Mouse (Mus musculus) ES-Bruce4 (cell line): Measurements from ENCODE around the gene Terf2. TPM values are rescaled to one million over a fixed set of nuclear protein-coding genes. Genes with fewer than 3 reads are reported as not detected.

ENCODE experiments used
- H3K27ac ChIP-seq: 2 replicates; pipeline ENCODE4 v1.5.1; 2012; ENCODE audit warnings: low read length, inconsistent platforms; ENCODE audit not compliant: insufficient read depth
- H3K27me3 ChIP-seq: 2 replicates; pipeline ENCODE4 v1.6.1; 2012; ENCODE audit warnings: mild to moderate bottlenecking, low read length, inconsistent platforms; ENCODE audit not compliant: control insufficient read depth, poor library complexity, insufficient read depth, severe bottlenecking
- H3K36me3 ChIP-seq: 2 replicates; pipeline ENCODE4 v1.6.1; 2012; ENCODE audit warnings: inconsistent platforms, mild to moderate bottlenecking, low read length, moderate library complexity; ENCODE audit not compliant: control insufficient read depth, poor library complexity, insufficient read depth, severe bottlenecking
- H3K4me1 ChIP-seq: one replicate; pipeline ENCODE4 v1.8.1; 2011; ENCODE audit warnings: low read length; ENCODE audit not compliant: control insufficient read depth, insufficient read depth
- H3K4me3 ChIP-seq: 2 replicates; pipeline ENCODE4 v1.5.1; 2011; ENCODE audit warnings: low read depth, mild to moderate bottlenecking, low read length
- H3K9ac ChIP-seq: 2 replicates; pipeline ENCODE4 v1.6.1; 2012; ENCODE audit warnings: low read depth, mild to moderate bottlenecking, inconsistent platforms; ENCODE audit not compliant: poor library complexity, severe bottlenecking
- H3K9me3 ChIP-seq: replicated peaks from 2 replicates; pipeline ENCODE4 v1.6.1; 2012; ENCODE audit warnings: mild to moderate bottlenecking, low read length, inconsistent platforms; ENCODE audit not compliant: control insufficient read depth, poor library complexity, insufficient read depth, severe bottlenecking
- CTCF ChIP-seq: IDR thresholded peaks from one replicate; pipeline ENCODE4 v1.8.1; 2011; ENCODE audit warnings: low read depth, low read length
- EP300 ChIP-seq: IDR thresholded peaks from 2 replicates; pipeline ENCODE4 v1.6.1; 2011; ENCODE audit warnings: low read depth, low read length; ENCODE audit not compliant: insufficient read depth
- POLR2A ChIP-seq: IDR thresholded peaks from one replicate; pipeline ENCODE4 v1.8.1; 2011; ENCODE audit warnings: low read length; ENCODE audit not compliant: insufficient read depth
- polyA plus RNA-seq: library from polyadenylated mRNA; stranded (reverse); fragments of >200 nt; gene quantifications from 2 replicates; pipeline ENCODE4 v1.2.4, GENCODE M21; 2011; ENCODE audit warnings: low read depth; ENCODE audit not compliant: missing spikeins, insufficient read depth, insufficient read length

Gene Terf2
- polyA plus RNA-seq, 1 experiment = 48.6 TPM

- TF ChIP-seq EP300 (0 out of 2 replicates have a peak, but pooled peaks have one; percentile 19), CTCF (peak; percentile 61), POLR2A (no peak)
- H3K27me3 ChIP-seq = no peaks in the 10 kb centered on the region
- H3K4me3 ChIP-seq = no peak overlapping the region
- no peak overlapping the region for H3K27ac ChIP-seq
- H3K9me3 ChIP-seq = no peaks in the 10 kb centered on the region
- peaks cover 8% of the 10 kb centered on the region for H3K4me1 ChIP-seq
- H3K9ac ChIP-seq = no peak overlapping the region
- H3K36me3 ChIP-seq = no peaks in the 10 kb centered on the region
Measured at GRCm38 (mm10) chr8:107116023-107116422, 19.7 kb upstream of the Terf2 start.

DNA sequence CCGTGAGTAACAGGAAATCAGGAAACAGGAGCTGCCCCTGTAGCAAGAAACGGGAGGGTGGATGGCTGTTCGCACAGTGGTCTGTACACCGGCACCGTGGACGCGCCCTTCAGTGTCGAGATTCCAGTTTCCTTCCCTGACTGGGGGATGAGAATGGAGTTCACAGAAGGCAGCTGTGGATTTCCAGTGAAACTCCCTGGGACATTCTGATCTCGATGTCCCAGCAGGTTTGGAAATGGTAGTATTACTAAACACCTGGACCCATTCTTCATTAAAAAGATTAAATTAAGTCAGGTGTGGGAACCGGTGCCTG, 18.6 kb upstream of the Terf2 start:
- H3K27me3 ChIP-seq = no peaks in the 10 kb centered on the region
- H3K27ac ChIP-seq = no peak overlapping the region
- H3K36me3 ChIP-seq = no peaks in the 10 kb centered on the region
- peak overlapping the region; percentile 77 for H3K9ac ChIP-seq
- H3K9me3 ChIP-seq = no peaks in the 10 kb centered on the region
- H3K4me1 ChIP-seq = peaks cover 8% of the 10 kb centered on the region
- TF ChIP-seq EP300 (no peak), CTCF (no peak), POLR2A (no peak)
- peak overlapping the region; percentile 5; the same call in 1 of the 2 replicates for H3K4me3 ChIP-seq

GRCm38 (mm10) chr8:107114150-107115007, 18.0 kb upstream of the Terf2 start:
- Histone ChIP-seq H3K9ac (peak overlapping the region; percentile 77), H3K4me1 (peaks cover 7% of the 10 kb centered on the region), H3K9me3 (no peaks in the 10 kb centered on the region), H3K36me3 (no peaks in the 10 kb centered on the region), H3K4me3 (peak overlapping the region; percentile 5; the same call in 1 of the 2 replicates), H3K27ac (no peak overlapping the region), H3K27me3 (no peaks in the 10 kb centered on the region)
- TF ChIP-seq POLR2A (no peak), CTCF (no peak), EP300 (no peak)

DNA sequence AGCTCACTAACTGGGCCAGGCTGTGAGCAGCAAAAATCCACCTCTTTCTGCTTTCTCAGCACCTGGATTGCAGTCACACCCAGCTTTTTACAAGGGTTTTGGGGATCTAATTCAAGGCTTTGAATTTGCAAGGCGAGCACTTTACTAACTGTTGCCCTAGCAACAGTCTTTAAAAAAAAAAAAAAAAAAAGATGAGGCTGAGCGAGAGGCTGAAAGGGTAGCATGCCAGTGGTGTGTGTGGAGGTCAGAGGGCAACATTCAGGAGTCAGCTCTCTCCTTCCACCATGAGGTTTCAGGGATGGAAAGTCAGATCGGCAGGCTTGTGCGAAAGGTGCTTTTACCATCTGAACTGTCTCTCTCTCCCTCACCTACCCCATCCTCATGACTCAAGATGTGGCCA, 16.9 kb upstream of the Terf2 start:
- peaks cover 5% of the 10 kb centered on the region for H3K4me1 ChIP-seq
- H3K9me3 ChIP-seq = no peaks in the 10 kb centered on the region
- H3K27ac ChIP-seq = peak overlapping the region; percentile 12; the same call in 1 of the 2 replicates
- no peaks in the 10 kb centered on the region for H3K36me3 ChIP-seq
- H3K27me3 ChIP-seq = no peaks in the 10 kb centered on the region
- no peak overlapping the region for H3K9ac ChIP-seq
- no peak for TF ChIP-seq POLR2A
- no peak for TF ChIP-seq EP300
- no peak for TF ChIP-seq CTCF
- no peak overlapping the region for H3K4me3 ChIP-seq

- no peak overlapping the region for H3K27ac ChIP-seq
- no peaks in the 10 kb centered on the region for H3K36me3 ChIP-seq
- TF ChIP-seq EP300 (no peak), POLR2A (no peak), CTCF (no peak)
- peaks cover 5% of the 10 kb centered on the region for H3K4me1 ChIP-seq
- no peak overlapping the region for H3K9ac ChIP-seq
- H3K9me3 ChIP-seq = no peaks in the 10 kb centered on the region
- H3K4me3 ChIP-seq = no peak overlapping the region
- H3K27me3 ChIP-seq = no peaks in the 10 kb centered on the region
Measured at GRCm38 (mm10) chr8:107111340-107112105, 15.2 kb upstream of the Terf2 start.
